Mouse (Mus musculus) forebrain, embryonic 12.5 days (tissue): ENCODE measurements around the gene Cntn4. TPM values are rescaled to one million over a fixed set of nuclear protein-coding genes. Genes with fewer than 3 reads are reported as not detected.

Experiments used
- ATAC-seq: fragments of 200-750 bp; cut with Nextera tagmentation; 2 replicates; pipeline ENCODE4 v1.8.0; 2017; ENCODE audit warnings: moderate TSS enrichment; ENCODE audit not compliant: low FRiP score
- H3K27ac ChIP-seq: fragments of 300-500 bp; sonication (generic); 2 replicates; pipeline ENCODE4 v1.5.1; 2016; ENCODE audit warnings: mild to moderate bottlenecking
- H3K27me3 ChIP-seq: fragments of 300-500 bp; sonication (generic); 2 replicates; pipeline ENCODE4 v1.6.1; 2016; ENCODE audit warnings: mild to moderate bottlenecking
- H3K36me3 ChIP-seq: fragments of 300-500 bp; sonication (generic); replicated peaks from 2 replicates; pipeline ENCODE4 v1.6.1; 2016; ENCODE audit warnings: mild to moderate bottlenecking
- H3K4me1 ChIP-seq: fragments of 300-500 bp; sonication (generic); 2 replicates; pipeline ENCODE4 v1.6.1; 2016
- H3K4me2 ChIP-seq: fragments of 300-500 bp; sonication (generic); 2 replicates; pipeline ENCODE4 v1.6.1; 2016; ENCODE audit warnings: mild to moderate bottlenecking, moderate library complexity
- H3K4me3 ChIP-seq: fragments of 300-500 bp; sonication (generic); replicated peaks from 2 replicates; pipeline ENCODE4 v1.5.1; 2016; ENCODE audit warnings: mild to moderate bottlenecking
- H3K9ac ChIP-seq: fragments of 300-500 bp; sonication (generic); 2 replicates; pipeline ENCODE4 v1.6.1; 2016; ENCODE audit warnings: mild to moderate bottlenecking
- H3K9me3 ChIP-seq: fragments of 300-500 bp; sonication (generic); 2 replicates; pipeline ENCODE4 v1.6.1; 2016
- WGBS: fragments of 180-500 bp; shearing (Covaris S2); methylation state at CpG from one replicate; pipeline ENCODE4 v1.1.7; 2016; 5-methylcytosine and 5-hydroxymethylcytosine counted together
- polyA plus RNA-seq: library from polyadenylated mRNA; unstranded; fragments of >200 nt; fragmentation: Nextera tagmentation; extraction: Ambion mirVana; gene quantifications from 2 replicates; pipeline ENCODE4 v1.2.1, GENCODE M21; 2016

The Cntn4 gene
- polyA plus RNA-seq, 1 experiment from 2014 or later = 2.4 TPM

DNA sequence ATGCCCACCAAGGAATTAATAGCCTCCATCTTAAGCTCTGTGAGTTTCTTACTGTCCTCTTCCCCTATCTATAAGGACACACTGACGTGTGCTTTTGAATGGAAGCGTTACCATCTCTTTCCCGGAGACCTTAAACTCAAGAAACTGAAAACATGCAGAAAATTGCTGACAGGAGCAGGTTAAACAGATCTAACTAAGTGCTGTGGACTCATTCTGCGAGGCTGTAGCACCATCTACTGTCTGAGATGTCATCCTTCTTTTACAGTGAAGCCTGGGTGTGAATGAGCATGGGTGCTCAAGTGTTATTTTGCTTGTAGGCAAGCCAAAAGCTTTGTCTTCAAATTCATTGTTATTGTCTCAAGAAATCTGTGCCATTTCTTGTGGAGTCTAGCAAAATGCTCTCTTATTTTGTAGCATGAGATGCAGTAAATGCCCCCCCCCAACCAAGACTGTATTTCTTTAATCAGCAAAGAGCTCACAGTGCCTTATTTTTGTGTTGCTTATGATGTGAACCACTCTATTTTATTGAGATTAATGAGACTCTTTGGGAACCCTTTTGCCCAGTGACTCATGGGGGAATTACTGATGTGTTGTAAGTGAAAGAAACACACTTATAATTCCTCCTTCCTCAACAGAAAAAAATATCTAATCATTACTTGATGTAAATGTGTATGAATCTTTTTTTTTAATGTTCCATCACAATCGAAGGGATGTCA lies 968.2 kb downstream of the Cntn4 start:
- H3K36me3 ChIP-seq = no peaks in the 10 kb centered on the region
- WGBS = 44% methylated on average over 5 of the region's 5 CpGs
- no peaks in the 10 kb centered on the region for H3K9me3 ChIP-seq
- H3K27ac ChIP-seq = no peak overlapping the region
- H3K9ac ChIP-seq = no peak overlapping the region
- no peak overlapping the region for H3K4me3 ChIP-seq
- H3K27me3 ChIP-seq = no peaks in the 10 kb centered on the region
- peak; percentile 85; the same call in 1 of the 2 replicates for ATAC-seq
- peaks cover 4% of the 10 kb centered on the region; the same call in 1 of the 2 replicates for H3K4me1 ChIP-seq
- H3K4me2 ChIP-seq = no peak overlapping the region

DNA sequence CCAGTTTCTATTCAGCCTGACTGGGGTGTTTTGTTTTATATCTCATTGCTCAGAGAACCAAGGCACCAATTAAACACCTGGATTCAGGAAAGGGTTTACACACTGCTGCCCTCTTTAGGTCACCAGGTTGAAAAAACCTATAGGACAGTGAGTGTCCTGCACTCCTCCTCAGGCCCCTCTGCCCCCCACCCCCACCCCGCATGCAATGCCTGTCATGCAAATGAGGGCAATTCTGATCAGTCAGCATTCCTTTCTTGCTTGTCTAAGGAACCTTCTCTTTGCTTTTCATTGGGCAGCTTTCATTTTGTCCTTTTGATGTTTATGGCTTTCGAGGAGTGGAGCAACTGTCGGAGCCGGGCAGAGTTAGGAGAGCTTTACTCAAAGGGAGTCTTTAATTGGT lies 969.5 kb downstream of the Cntn4 start:
- no peaks in the 10 kb centered on the region for H3K27me3 ChIP-seq
- no peak overlapping the region for H3K4me2 ChIP-seq
- WGBS = 14% methylated on average over 4 of the region's 4 CpGs

DNA sequence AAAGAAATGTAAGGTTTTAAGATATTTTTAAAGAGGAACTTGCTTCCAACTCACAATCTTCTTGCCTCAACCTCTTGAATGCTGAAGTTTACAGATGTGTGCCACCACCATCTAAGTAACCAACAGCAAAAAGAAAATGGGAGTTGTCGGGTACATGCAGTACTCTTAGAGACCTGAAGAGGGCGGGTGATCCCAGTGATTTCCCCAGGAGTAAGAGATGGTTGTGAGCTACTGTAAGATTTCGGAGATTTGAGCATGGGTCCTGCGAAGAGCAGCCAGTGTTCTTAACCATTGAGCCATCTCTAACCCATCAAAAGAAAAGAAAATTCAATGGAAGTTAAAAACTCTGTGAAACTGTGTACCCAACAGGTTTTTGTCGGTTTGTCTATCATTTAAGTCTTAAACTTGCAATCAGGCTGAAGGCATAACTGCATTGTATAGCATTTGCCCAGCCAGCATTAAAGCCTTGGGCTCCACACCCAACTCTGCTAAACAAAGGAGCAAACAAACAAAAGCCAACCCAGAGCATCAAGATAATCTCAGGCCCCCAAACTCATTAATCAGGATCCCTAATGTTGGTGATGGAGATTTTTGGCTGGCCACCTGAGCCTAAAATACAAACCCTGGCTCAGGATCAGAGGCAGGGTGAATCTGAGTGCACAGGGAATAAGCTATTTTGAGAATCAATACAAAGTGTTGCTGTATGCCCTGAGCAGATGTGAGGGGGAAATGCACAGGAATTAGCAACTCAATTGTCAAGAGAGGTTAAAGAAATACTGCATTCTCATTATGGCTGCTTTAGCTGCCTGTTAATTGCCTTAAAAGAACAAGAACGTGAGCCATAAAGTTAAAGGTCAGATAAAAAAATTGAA lies 986.6 kb downstream of the Cntn4 start:
- Histone ChIP-seq H3K36me3 (no peaks in the 10 kb centered on the region), H3K27me3 (no peaks in the 10 kb centered on the region), H3K4me1 (no peaks in the 10 kb centered on the region), H3K4me2 (no peak overlapping the region), H3K9me3 (no peaks in the 10 kb centered on the region), H3K27ac (no peak overlapping the region), H3K9ac (no peak overlapping the region), H3K4me3 (no peak overlapping the region)
- 28% methylated on average over 6 of the region's 6 CpGs for WGBS
- peak; percentile 63; the same call in 1 of the 2 replicates for ATAC-seq

More for the DNA sequence above, 969.5 kb downstream of the Cntn4 start:
- H3K4me1 ChIP-seq = peaks cover 4% of the 10 kb centered on the region; the same call in 1 of the 2 replicates
- H3K9me3 ChIP-seq = no peaks in the 10 kb centered on the region
- no peak; the same call in 1 of the 2 replicates for ATAC-seq
- H3K4me3 ChIP-seq = no peak overlapping the region
- H3K36me3 ChIP-seq = no peaks in the 10 kb centered on the region
- H3K27ac ChIP-seq = no peak overlapping the region
- H3K9ac ChIP-seq = no peak overlapping the region

DNA sequence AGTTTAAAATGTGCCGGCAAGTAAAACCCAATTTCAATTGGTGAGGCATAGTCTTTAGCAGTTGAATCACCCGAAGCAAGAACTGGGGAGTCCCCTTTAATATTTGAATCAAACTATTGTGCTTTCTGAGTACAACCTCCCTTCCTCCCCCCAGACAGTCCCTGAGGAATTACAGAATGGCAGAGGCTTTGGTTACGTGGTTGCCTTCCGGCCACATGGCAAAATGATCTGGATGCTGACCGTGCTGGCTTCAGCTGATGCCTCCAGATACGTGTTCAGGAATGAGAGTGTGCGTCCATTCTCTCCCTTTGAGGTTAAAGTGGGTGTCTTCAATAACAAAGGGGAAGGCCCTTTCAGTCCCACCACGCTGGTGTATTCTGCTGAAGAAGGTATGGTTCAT lies 998.1 kb downstream of the Cntn4 start:
- Histone ChIP-seq H3K27ac (no peak overlapping the region), H3K4me3 (no peak overlapping the region), H3K4me1 (no peaks in the 10 kb centered on the region), H3K9ac (no peak overlapping the region), H3K27me3 (no peaks in the 10 kb centered on the region), H3K4me2 (no peak overlapping the region), H3K36me3 (no peaks in the 10 kb centered on the region), H3K9me3 (no peaks in the 10 kb centered on the region)
- WGBS = 89% methylated on average over 8 of the region's 8 CpGs
- no peak for ATAC-seq

DNA sequence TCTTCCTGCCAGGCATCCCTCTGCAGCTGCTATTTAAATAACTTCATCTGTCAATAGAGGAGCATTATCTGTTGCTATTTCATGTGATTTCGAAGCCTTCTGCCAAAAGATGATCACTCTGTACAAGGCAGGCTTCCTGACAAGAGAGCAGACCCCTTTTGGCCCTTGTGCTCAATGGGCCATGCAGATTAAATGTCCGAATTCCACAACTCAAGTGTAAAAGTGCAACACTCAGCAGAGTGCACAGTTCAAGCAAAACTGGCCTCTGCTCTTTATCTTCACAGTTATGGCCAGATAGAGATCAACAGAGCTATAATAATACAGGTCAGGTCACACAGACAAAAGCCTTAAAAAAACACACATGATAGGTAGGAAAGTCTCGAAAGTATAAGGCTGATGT lies 1024.5 kb downstream of the Cntn4 start:
- no peak overlapping the region for H3K4me3 ChIP-seq
- ATAC-seq = no peak
- no peaks in the 10 kb centered on the region for H3K9me3 ChIP-seq
- no peak overlapping the region for H3K9ac ChIP-seq
- no peaks in the 10 kb centered on the region for H3K4me1 ChIP-seq
- H3K36me3 ChIP-seq = no peaks in the 10 kb centered on the region
- 68% methylated on average over 3 of the region's 3 CpGs for WGBS
- no peak overlapping the region for H3K4me2 ChIP-seq
- no peak overlapping the region for H3K27ac ChIP-seq
- H3K27me3 ChIP-seq = no peaks in the 10 kb centered on the region

DNA sequence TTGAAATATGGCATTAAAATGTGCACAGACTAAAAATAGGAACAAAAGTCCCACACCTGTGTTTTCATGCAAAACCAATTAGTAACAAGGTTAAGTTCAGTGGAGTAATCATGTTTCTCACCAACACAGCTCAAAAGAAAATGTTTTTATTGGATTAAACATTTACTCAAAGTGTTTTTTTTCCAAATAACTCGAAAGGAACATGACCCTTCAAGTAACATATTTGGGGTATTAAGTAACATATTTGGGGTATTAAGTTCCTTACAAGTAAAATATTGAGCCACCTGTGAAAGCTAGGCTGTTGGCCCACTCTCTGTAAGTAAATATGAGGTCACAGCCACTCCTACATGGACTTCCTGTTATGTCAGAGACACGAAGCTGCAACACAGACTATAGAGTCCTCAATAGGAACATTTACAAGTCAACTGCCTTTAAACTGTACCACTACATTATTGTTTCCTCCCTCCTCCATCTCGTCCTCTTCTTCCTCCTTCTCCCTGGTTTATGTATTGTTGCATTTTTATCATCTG lies 1028.1 kb downstream of the Cntn4 start:
- 69% methylated on average over 3 of the region's 3 CpGs for WGBS
- H3K4me3 ChIP-seq = no peak overlapping the region
- H3K27ac ChIP-seq = no peak overlapping the region
- no peaks in the 10 kb centered on the region for H3K36me3 ChIP-seq
- H3K9ac ChIP-seq = no peak overlapping the region
- no peaks in the 10 kb centered on the region for H3K4me1 ChIP-seq
- no peak for ATAC-seq
- no peak overlapping the region for H3K4me2 ChIP-seq
- no peaks in the 10 kb centered on the region for H3K27me3 ChIP-seq
- H3K9me3 ChIP-seq = no peaks in the 10 kb centered on the region

DNA sequence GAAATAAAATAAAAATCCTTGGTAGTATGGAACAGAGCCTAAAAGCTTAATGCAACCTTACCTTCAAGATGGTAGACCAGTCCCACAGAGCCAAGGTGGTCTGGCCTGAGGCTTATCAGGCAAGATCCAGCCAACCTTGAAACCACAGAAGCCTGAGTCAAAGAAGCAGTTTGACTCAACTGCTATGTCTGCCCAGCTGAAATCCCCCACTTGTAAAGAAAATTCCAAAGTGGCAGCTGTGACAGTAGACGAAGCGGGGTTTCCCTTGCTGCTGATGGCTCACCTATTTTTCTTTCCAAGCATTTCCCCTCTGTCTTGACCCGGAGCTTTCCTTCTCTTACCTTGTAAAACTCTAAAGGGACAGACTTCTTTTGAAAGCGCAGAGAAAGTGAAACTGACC lies 1048.2 kb downstream of the Cntn4 start:
- H3K9me3 ChIP-seq = no peaks in the 10 kb centered on the region
- no peak overlapping the region for H3K4me3 ChIP-seq
- no peaks in the 10 kb centered on the region for H3K4me1 ChIP-seq
- no peak for ATAC-seq
- H3K27ac ChIP-seq = no peak overlapping the region
- H3K9ac ChIP-seq = no peak overlapping the region
- WGBS = 84% methylated on average over 4 of the region's 4 CpGs
- no peaks in the 10 kb centered on the region for H3K36me3 ChIP-seq
- peaks cover 14% of the 10 kb centered on the region for H3K27me3 ChIP-seq
- no peak overlapping the region for H3K4me2 ChIP-seq

DNA sequence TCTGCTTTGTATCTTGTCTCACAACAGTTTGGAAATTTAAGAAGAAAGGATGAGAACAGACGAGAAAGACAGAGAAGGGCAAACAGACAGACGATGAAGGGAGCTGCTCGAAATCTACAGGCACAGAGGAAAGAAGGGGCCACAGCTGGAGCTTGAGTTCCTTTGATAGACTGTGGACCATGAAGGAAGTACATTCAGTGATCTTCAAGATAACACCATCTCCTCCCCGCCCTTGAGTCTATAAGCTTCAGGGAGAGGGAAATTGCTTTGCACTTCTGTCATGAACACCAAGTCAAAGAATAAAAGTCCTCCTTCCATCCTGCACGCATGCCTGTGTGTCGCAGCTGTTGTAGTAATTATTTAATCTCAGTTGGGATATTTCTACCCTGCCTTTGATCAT lies 1048.6 kb downstream of the Cntn4 start:
- Histone ChIP-seq H3K4me3 (no peak overlapping the region), H3K4me2 (no peak overlapping the region), H3K4me1 (no peaks in the 10 kb centered on the region), H3K27ac (no peak overlapping the region), H3K9ac (no peak overlapping the region), H3K27me3 (peaks cover 14% of the 10 kb centered on the region), H3K36me3 (no peaks in the 10 kb centered on the region), H3K9me3 (no peaks in the 10 kb centered on the region)
- ATAC-seq = no peak
- 70% methylated on average over 6 of the region's 6 CpGs for WGBS

DNA sequence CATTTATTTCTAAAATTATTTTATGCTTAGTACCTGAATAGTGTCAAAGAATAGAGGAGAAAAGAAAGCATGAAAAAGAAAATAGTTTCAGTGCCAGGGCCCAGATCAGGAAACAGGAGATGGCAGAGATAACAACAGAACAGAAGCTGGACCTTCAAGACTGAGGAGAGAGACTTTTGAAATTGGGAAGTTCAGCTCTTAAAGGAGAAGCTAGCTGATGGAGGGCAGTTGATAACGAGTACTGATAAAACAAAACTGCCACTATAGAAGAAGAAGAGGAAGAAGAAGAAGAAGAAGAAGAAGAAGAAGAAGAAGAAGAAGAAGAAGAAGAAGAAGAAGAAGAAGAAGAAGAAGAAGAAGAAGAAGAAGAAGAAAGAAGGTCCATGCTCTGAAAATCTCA lies 1050.2 kb downstream of the Cntn4 start:
- 71% methylated on average over 1 of the region's 1 CpGs for WGBS
- H3K9me3 ChIP-seq = no peaks in the 10 kb centered on the region
- no peaks in the 10 kb centered on the region for H3K4me1 ChIP-seq
- H3K36me3 ChIP-seq = no peaks in the 10 kb centered on the region
- ATAC-seq = no peak
- no peak overlapping the region for H3K9ac ChIP-seq
- no peak overlapping the region for H3K4me2 ChIP-seq
- no peak overlapping the region for H3K27ac ChIP-seq
- H3K27me3 ChIP-seq = peaks cover 14% of the 10 kb centered on the region
- no peak overlapping the region for H3K4me3 ChIP-seq

DNA sequence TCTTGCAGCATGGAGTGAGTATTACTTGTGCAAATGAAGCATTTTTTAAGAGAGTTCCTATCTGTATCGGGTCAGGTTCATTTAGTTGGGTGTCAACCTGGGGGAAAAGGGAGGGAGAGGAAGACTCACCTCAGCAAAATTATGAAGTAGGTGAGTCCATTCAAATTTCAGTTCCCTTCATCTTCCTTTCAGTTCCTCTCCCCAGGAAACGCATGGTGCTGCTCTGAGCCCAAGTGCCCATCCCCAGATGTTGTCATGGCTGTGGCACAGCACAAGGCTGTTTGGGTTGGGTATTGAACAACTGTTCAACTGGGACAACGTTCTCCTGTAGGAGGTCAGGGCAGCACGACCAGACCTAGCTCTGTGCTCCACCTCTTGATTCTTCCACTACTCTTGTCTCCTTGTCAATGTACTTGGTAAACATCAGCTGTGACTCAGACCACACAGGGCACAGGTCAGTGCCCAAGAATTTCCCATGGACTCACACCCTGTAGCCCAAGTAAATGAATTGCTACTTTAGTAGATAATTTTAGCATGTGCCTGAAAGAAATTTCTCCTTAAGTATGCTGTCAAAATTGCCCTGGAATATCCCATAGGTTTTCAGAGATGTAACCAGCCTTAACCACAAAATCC lies 1052.3 kb downstream of the Cntn4 start:
- Histone ChIP-seq H3K9me3 (no peaks in the 10 kb centered on the region), H3K4me1 (no peaks in the 10 kb centered on the region), H3K27me3 (peaks cover 10% of the 10 kb centered on the region; the same call in 1 of the 2 replicates), H3K9ac (no peak overlapping the region), H3K27ac (no peak overlapping the region), H3K36me3 (no peaks in the 10 kb centered on the region), H3K4me3 (no peak overlapping the region), H3K4me2 (no peak overlapping the region)
- WGBS = 92% methylated on average over 4 of the region's 4 CpGs
- ATAC-seq = no peak

DNA sequence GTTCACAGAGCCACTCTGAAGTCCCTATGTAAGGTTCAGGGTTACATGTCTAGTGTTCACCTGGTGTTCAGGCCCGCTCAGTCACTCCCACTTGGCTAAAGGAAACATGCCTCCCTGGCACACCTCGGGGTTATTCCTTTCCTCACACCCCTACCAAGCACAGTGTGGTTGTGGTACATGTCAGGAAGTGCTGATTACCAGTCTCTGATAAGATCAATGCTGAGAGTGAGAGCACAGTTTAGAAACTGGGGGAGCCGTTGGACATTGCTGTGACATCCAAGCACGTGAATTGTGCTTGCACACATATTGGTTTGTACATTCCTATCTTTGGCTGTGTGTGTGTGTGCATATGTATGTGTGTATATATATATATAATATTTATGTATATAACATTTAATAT lies 1055.1 kb downstream of the Cntn4 start:
- Histone ChIP-seq H3K36me3 (no peaks in the 10 kb centered on the region), H3K9me3 (no peaks in the 10 kb centered on the region), H3K27ac (no peak overlapping the region), H3K4me2 (no peak overlapping the region), H3K4me1 (no peaks in the 10 kb centered on the region), H3K9ac (no peak overlapping the region), H3K4me3 (no peak overlapping the region), H3K27me3 (no peaks in the 10 kb centered on the region)
- 80% methylated on average over 4 of the region's 4 CpGs for WGBS
- ATAC-seq = no peak

DNA sequence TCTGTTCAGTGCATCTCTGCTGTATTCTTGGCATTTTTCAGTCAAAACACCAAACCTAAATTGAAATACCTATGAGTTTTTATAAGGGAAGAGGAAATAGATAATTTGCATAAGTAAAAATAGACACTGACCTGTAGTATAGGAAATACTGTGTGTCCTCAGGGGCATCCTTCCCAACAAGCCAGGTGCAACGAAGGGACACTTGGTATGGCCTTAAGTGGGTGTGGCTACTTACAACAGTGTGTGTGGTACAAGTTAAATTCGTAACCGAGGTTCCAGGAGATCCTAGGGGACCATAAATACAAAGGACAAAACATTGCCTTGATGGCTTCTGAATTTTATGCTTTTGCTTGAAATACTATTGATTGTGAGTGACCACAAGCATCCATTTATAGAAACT lies 1060.8 kb downstream of the Cntn4 start:
- no peaks in the 10 kb centered on the region for H3K36me3 ChIP-seq
- ATAC-seq = no peak
- no peak overlapping the region for H3K9ac ChIP-seq
- no peak overlapping the region for H3K4me3 ChIP-seq
- no peak overlapping the region for H3K4me2 ChIP-seq
- no peaks in the 10 kb centered on the region for H3K4me1 ChIP-seq
- 81% methylated on average over 3 of the region's 3 CpGs for WGBS
- no peaks in the 10 kb centered on the region for H3K27me3 ChIP-seq
- no peak overlapping the region for H3K27ac ChIP-seq
- no peaks in the 10 kb centered on the region for H3K9me3 ChIP-seq
